Mouse (Mus musculus) cerebellum, adult 11 months (tissue): ENCODE results near the gene Smox.
"Not testable (repeated sequence)": the region's sequence is repeated elsewhere in the genome, so short reads cannot be mapped to it uniquely, and the experiment has no call there.

Source experiments
- DNase-seq: peaks from one replicate; pipeline ENCODE4 v3.0.0; 2022

The Smox gene

DNA sequence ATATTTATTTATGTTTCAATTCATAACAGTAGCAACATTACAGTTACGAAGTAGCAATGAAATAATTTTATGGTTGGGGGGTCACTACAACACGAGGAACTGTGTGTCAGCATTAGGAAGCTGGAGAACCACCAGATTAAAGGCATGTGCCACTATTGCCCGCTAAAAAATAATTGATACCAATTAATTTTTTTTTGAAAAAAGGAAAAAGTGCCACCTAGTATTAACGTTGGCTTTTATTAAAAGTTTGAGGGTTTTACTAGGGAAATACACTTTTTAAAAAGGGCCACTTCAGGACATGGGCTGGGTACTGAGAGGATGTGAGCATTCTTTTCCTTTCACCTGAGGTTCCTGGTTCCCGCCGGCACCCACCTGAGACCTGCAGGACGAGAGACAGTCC is at the start of gene Smox:
Gene Smox, plus strand, starts transcription at position 301 of the 400 bp plus-strand sequence.
- DNase-seq, result no peak

DNA sequence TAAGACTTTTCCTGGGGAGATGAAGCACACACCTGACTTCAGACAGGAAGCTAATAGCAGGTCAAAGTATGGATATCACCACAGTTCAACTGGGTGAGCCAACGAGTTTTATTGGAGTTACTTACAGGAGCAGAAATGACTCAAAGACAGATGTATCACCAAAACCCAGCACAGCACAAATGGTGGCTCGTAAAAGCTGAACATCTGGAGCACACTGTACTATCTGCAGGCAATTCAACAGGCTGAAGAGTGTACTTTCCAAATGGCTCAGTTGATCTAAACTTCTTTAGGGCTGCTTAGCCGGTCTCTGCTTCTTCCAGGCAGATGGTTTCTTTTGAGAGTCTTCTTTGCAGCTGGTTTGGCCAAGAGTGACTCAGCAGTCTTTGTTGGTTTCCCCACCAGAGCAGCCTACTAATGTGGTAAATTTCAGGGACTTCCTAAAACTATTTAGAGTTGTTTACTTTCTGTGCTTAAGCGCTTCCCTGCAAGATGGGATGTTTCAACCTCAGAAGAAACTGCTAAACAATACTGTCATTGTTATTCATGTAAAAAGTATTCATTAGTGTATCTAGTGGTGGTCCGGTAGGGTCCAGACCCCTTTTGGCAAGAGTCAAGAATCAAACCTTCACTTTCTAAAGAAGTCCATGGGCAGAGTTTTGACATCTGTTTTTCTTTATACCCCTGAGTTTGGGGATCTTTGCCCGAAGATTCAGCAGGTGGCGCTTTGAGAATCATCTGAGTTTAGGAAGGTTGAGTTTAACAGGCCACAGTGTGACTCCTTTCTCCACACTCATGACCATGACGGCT is 48.0 kb upstream of the Smox start:
- no peak for DNase-seq

- DNase-seq, result no peak
Measured at GRCm38 (mm10) chr2:131443891-131444190, 47.5 kb upstream of the Smox start.

DNA sequence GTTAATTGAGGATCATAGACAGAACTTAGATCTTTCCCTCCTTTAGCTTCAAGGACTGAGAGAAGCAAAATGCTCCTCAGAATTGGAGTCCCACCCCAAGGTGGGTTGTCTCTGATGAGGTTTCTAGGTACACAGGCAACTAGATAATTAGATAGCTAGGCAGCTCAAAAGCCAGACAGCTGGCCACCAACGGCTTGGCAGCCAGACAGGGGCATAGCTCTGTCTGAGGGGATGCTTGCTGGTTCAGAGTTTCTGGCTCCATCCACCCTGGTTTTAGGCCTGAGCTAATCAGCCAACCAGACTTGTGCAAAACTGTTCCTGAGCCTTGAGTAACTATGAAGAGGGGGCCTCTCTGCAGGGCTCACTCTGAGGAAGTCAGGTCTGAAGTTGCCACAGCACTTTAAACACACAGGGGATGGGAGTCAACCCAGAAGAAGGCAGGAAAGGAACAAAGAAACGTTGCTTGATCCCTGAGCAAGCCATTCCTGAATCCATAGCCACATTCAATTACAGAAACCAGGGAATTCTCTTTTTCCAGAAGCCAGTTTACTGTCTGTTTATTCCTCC is 44.8 kb upstream of the Smox start:
- DNase-seq, result no peak

GRCm38 (mm10) chr2:131447566-131448330 is 43.5 kb upstream of the Smox start:
- no peak for DNase-seq

- DNase-seq, result no peak
Measured at GRCm38 (mm10) chr2:131448353-131448752, 42.9 kb upstream of the Smox start.

DNA sequence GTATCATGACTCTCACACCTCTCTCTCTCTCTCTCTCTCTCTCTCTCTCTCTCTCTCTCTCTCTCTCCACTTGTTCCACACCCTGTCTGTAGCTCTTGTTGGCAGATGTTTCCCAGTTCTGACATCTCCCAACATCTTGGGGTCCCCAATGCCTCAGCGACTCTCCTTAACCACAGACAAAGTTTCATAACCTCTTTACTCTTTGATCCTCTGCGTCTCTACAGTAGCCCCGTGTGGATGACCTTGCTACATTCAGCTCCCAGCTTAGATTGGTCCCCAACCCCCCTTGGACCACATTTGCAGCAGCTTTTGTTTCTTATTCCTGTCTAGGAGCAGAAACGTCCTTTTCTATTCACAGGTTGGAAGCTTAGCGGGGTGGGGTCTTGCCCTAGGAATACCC is 41.6 kb upstream of the Smox start:
- DNase-seq, result no peak

DNA sequence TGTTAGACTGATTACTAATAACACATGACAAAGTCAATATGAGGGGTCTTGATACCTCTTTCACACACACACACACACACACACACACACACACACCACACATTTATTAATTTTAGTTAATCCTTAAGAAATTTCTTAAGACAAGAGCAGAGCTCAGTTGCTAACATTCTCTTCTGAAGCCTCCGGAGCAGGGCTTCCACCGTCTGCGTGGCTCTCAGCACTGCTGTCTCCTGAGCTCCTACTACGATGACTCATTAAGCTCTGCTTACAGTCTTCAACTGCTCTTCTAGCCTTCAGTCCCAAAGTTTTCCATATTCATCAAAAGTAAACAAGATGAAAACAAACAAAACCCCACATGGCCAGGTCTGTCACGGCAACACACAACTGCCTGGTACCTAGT is 40.8 kb upstream of the Smox start:
- DNase-seq, result no peak

DNA sequence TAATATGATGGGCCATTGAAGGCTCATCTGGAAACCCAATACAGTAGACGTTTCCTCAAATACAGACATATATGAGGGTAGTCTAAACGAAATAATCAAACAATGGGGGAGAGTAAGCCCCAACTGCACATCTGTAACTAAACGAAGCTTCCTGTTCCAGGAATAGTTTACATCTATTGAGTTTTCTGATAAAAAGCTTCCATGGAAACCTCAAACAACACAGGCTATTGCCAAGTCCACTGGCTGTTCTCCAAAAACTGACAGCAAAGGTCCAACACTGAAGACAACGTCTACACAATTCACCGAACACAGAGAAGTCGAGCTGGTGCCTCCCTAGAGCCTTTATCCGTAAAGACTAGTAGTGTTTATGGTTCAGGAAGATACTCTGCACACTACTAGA is 33.6 kb upstream of the Smox start:
- no peak for DNase-seq

DNA sequence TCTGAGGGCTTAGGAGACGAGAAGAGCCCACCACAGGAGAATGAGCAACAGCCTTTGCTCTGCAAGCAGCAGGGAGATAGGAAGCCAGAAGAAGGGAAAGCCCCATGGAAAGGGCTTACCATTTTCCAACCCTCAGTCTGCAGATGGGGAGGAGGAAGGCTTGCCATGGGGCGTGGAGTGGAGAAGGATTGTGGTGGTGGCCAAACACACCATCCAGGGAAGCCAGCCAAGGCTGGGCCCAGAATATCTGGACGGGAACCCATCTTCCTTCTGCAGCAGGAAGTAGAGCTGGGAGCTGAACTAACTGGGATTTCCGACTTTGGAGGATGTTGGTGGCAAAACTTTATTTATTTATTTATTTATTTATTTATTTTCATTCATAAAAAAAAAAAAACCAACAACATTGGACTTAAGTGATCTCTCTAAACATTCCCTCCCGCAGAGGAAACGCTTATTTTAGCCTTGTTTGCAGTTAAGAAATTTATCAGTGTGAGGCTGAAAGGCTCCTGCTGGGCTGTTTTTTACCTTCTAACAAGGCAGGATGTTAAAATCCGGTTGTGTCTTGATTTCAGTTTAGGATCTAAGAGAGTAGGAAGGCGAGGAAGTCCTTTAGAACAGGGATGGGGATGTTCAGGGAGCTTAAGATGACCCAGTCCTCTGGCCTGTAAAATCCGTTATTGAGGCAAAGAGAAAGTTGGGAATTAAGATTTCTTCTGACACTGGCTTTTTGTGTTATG is 30.2 kb upstream of the Smox start:
- DNase-seq, result no peak

- no peak for DNase-seq
Measured at GRCm38 (mm10) chr2:131462991-131463390, 28.3 kb upstream of the Smox start.

DNA sequence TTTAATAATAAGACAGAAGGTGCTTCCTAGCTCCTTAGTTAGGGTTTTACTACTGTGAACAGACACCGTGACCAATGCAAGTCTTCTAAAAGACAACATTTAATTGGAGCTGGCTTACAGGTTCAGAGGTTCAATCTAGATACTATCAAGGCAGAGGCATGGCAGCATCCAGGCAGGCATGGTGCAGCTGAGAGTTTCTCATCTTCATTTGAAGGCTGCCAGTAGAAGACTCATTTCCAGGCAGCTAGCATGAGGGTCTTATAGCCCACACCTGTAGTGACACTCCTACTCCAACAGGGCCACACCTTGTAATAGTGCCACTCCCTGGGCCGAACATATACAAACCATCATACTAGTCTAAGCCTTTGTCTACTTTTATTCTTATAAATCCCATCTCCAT is 27.1 kb upstream of the Smox start:
- DNase-seq, result no peak

DNA sequence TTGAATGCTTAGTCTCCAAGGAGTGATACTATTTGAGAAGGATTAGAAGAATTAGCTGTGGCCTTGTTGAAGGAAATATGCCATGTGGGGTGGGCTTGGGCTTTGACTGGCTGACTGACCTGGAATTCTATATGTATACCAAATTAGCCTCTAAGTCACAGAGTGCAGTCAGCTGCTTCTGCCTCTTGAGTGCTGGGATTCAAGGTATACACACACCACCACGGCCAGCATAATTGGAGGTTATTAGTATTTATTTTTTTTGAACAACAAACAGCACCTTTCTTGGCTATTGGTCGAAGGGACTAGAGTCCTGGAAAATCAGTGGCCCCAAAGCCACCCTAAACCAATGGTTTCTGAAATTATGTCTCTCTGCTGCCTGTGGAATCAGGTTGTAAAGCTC is 24.6 kb upstream of the Smox start:
- no peak for DNase-seq

GRCm38 (mm10) chr2:131469916-131470315 is 21.4 kb upstream of the Smox start:
- DNase-seq, result no peak

- no peak for DNase-seq
Measured at GRCm38 (mm10) chr2:131473749-131474148, 17.5 kb upstream of the Smox start.

DNA sequence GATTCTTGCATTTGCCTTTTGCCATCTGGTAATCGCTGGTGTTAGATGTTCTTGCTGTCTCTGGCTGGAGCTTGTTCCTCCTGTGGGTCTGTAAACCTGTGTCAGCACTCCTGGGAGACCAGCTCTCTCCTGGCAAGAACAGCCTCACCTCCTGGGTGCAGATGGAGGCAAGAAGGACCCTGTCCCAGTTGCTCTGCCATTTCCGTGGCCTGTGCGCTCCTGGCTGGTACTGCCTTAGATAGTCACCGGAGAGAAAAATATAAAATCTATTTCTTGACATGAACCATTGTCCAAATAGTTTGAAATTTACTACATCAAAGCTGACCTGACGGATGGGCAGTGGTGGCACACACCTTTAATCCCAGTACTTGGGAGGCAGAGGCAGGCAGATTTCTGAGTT is 14.2 kb upstream of the Smox start:
- DNase-seq, result not testable (repeated sequence)

GRCm38 (mm10) chr2:131477917-131478316 is 13.4 kb upstream of the Smox start:
- DNase-seq, result no peak

DNA sequence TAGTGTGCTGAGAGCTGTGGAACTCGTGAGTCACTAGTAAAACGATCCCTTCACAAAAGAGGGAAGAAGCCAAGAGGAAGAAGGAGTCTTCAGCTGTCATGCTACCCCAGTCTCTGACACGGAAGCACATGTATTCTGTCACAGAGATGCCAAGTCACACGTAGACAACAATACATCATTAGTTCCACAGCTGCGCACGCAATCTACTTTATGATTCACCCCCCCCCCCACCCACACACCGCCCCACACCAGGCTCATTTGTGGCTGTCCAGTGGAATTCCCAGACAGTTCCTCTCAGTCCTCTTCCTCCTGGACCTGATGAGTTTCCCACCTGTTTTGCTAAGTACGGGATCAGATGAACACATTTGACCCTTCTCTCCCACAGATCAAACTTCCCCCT is 12.9 kb upstream of the Smox start:
- no peak for DNase-seq

DNA sequence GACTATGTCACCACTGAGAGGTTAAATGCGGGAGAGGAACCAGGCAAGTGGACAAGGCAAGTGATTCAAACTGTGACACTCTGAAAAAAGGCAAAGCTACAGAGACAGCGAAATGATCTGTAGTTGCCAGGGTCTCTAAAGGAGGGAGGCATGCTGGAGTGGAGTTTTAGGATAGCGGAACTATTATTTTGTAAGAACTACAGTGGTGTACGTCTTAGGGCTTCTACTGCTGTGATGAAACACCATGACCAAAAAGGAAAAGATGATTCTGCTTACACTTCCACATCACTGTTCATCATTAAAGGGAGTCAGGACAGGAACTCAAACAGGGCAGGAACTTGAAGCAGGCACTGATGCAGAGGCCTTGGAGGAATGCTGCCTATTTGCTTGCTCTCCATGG is 12.4 kb upstream of the Smox start:
- no peak for DNase-seq

DNA sequence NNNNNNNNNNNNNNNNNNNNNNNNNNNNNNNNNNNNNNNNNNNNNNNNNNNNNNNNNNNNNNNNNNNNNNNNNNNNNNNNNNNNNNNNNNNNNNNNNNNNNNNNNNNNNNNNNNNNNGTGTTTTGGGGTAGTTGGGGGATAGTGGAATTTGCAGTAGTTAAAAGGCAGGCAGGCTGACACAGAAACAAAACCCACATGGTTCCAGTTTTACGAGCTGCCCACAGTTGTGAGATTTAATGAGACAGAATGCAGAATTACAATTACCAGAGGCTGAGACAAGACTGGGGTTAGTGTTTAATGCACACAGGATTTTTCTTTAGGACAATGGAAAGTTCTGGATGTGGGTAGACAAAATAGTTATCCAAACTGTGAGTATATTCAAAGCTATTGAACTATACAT is 9.6 kb upstream of the Smox start:
- no peak for DNase-seq

- DNase-seq, result no peak
Measured at GRCm38 (mm10) chr2:131482478-131482877, 8.8 kb upstream of the Smox start.

DNA sequence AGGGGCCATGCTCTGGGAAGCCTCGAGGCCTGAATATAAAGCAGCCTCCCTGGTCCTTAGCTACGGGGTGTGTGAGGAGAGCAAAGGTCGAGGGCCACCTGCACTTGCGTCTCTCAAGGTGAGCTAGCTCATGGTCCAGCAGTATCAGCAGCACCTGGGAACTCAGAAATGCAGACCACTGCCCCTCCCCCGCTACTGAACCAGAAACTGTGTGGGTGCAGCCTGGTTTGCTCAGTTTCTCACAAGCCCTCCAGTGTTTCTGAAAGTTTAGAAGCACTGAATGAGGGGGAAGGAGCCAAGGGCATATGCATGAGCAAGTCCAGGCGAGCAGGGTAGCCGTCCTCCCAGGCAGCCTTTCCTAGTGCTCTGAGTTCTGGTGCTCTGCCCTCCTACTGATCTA is 7.7 kb upstream of the Smox start:
- no peak for DNase-seq

DNA sequence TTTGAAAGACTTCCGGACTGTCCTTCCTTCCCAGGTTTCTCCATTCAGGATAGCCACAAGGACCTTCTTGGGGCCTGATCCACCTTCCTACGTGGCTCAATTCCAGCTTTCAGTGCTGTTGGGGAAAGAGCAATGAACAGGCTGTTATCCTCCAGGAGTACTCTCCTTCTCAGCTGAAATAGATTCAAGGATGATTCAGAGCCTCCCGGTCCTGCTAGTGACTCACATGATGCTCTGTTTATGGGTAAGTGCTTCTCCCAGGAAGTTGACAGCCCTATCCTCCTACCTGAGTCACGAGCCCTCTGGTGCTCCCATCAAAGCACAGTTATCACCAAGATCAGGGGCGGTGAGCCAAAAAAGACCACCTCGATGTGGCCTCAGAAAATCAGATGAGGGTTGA is 7.1 kb upstream of the Smox start:
- no peak for DNase-seq

DNA sequence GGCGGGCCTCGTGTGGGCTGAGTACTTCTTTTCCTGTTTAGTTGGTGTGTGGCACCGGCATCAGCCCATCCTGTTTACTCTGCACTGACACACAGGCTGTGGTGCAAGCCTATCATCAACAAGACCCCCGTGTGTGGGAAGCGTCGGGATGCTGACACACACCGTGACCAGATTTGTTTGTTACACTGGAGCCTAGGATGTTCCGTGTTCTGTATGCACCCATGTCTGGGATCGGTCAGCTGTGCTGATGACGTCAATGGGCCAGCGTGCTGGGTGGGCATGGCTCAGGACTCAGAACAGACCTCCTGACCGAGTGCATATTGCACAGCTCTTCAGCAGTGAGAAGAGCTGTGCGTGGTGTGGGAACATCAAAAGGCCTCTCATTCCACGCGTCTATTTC is 6.2 kb upstream of the Smox start:
- no peak for DNase-seq
